Mouse (Mus musculus) kidney, embryonic 15.5 days (tissue): ENCODE measurements around the gene Ptges2. TPM values are rescaled to one million over a fixed set of nuclear protein-coding genes. Genes with fewer than 3 reads are reported as not detected.

Source experiments
- ATAC-seq: fragments of 200-750 bp; cut with Nextera tagmentation; replicated peaks from 2 replicates; pipeline ENCODE4 v1.8.0; 2017; ENCODE audit warnings: moderate TSS enrichment; ENCODE audit not compliant: low FRiP score
- H3K27ac ChIP-seq: fragments of 300-500 bp; sonication (generic); 2 replicates; pipeline ENCODE4 v1.5.1; 2015; ENCODE audit warnings: mild to moderate bottlenecking, inconsistent platforms
- H3K27me3 ChIP-seq: fragments of 300-500 bp; sonication (generic); 2 replicates; pipeline ENCODE4 v1.6.1; 2015; ENCODE audit warnings: inconsistent platforms
- H3K36me3 ChIP-seq: fragments of 300-500 bp; sonication (generic); 2 replicates; pipeline ENCODE4 v1.6.1; 2015; ENCODE audit warnings: inconsistent platforms
- H3K4me1 ChIP-seq: fragments of 300-500 bp; sonication (generic); 2 replicates; pipeline ENCODE4 v1.6.1; 2015; ENCODE audit warnings: inconsistent platforms
- H3K4me2 ChIP-seq: fragments of 300-500 bp; sonication (generic); 2 replicates; pipeline ENCODE4 v1.6.1; 2015; ENCODE audit warnings: moderate library complexity, mild to moderate bottlenecking, inconsistent platforms
- H3K4me3 ChIP-seq: fragments of 300-500 bp; sonication (generic); replicated peaks from 2 replicates; pipeline ENCODE4 v1.5.1; 2015; ENCODE audit warnings: mild to moderate bottlenecking, inconsistent platforms
- H3K9ac ChIP-seq: fragments of 300-500 bp; sonication (generic); 2 replicates; pipeline ENCODE4 v1.6.1; 2015; ENCODE audit warnings: mild to moderate bottlenecking, inconsistent platforms
- H3K9me3 ChIP-seq: fragments of 300-500 bp; sonication (generic); replicated peaks from 2 replicates; pipeline ENCODE4 v1.6.1; 2016; ENCODE audit warnings: inconsistent platforms
- WGBS: fragments of 180-500 bp; shearing (Covaris S2); methylation state at CpG from one replicate; pipeline ENCODE4 v1.1.7; 2015; ENCODE audit warnings: mixed read lengths; 5-methylcytosine and 5-hydroxymethylcytosine counted together
- polyA plus RNA-seq: library from polyadenylated mRNA; unstranded; fragments of >200 nt; fragmentation: Nextera tagmentation; extraction: Ambion mirVana; gene quantifications from 2 replicates; pipeline ENCODE4 v1.2.1, GENCODE M21; 2015

The Ptges2 gene
- polyA plus RNA-seq, 1 experiment from 2014 or later, result 31.2 TPM

DNA sequence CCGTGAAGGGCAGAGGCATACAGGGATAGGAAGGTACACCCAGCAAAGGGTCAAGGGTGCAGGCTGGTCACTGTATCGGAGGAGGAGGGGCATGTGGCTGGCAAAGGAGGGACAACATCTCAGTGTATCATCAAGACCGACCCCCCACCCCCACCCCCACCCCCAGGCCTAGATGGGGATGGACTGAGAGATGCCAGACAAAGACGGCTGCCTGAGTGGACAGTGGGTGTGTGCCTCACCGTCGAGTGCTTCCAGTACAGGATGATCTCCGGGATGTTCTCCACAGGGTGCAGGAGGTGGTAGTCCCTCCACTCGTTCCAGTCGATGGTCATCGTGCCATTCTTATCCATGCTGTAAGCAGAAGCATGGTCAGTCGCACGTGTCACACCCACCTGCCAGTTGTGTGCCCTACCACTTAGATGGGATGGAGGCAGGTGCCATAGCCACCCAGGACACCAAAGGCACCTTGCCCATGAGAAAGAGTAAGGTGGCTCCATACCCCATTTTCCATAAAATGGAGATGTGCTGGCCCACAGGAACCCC, 24.4 kb downstream of the Ptges2 start:
- H3K27me3 ChIP-seq, result no peaks in the 10 kb centered on the region
- H3K9me3 ChIP-seq, result no peaks in the 10 kb centered on the region
- H3K36me3 ChIP-seq, result peaks cover 63% of the 10 kb centered on the region
- no peak overlapping the region for H3K9ac ChIP-seq
- peaks cover 61% of the 10 kb centered on the region for H3K4me1 ChIP-seq
- 85% methylated on average over 12 of the region's 12 CpGs for WGBS
- ATAC-seq, result no peak
- no peak overlapping the region for H3K27ac ChIP-seq
- H3K4me3 ChIP-seq, result no peak overlapping the region
- no peak overlapping the region for H3K4me2 ChIP-seq

DNA sequence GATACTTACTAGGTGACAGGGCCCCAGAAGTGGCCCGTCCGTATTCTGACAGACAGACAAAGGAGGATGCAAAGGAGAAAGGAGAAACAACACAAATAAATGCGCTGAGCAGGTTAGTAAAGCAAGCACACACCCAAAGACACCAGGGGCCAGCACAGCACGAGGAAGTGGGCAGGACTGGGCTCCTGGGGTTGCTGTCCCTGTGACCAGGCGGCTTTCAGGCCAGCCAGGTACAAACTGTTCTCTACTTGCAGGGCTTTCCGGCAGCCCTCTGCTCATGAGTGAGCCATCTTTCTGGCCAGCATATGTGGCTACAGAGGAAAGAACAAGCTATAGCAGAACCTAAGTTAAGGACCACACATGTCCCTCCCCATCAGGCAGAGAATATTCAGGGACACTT, 25.0 kb downstream of the Ptges2 start:
- Histone ChIP-seq H3K27ac (no peak overlapping the region), H3K9ac (no peak overlapping the region), H3K9me3 (no peaks in the 10 kb centered on the region), H3K4me3 (no peak overlapping the region), H3K4me2 (no peak overlapping the region), H3K4me1 (peaks cover 66% of the 10 kb centered on the region), H3K36me3 (peaks cover 58% of the 10 kb centered on the region), H3K27me3 (no peaks in the 10 kb centered on the region)
- ATAC-seq, result no peak
- 88% methylated on average over 6 of the region's 6 CpGs for WGBS

DNA sequence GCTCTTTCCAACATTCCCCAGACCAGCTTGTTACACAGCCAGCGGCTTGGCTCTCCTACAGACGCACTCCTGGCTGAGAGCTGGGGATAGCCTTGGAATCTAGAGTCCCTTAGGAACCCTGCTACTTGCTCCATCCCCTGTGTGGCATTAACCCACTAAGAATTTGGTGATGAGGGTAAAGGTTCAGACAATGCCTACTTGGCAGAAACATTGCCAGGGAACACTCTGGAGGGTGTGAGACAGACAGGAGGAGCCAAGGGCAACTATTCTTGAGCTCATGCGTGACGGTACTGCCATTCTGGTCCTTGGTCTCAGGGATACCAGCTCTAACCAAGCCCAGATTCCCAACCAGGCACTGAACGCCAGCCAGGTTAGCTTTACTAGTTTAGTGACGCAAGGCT, 26.2 kb downstream of the Ptges2 start:
- peaks cover 67% of the 10 kb centered on the region for H3K4me1 ChIP-seq

DNA sequence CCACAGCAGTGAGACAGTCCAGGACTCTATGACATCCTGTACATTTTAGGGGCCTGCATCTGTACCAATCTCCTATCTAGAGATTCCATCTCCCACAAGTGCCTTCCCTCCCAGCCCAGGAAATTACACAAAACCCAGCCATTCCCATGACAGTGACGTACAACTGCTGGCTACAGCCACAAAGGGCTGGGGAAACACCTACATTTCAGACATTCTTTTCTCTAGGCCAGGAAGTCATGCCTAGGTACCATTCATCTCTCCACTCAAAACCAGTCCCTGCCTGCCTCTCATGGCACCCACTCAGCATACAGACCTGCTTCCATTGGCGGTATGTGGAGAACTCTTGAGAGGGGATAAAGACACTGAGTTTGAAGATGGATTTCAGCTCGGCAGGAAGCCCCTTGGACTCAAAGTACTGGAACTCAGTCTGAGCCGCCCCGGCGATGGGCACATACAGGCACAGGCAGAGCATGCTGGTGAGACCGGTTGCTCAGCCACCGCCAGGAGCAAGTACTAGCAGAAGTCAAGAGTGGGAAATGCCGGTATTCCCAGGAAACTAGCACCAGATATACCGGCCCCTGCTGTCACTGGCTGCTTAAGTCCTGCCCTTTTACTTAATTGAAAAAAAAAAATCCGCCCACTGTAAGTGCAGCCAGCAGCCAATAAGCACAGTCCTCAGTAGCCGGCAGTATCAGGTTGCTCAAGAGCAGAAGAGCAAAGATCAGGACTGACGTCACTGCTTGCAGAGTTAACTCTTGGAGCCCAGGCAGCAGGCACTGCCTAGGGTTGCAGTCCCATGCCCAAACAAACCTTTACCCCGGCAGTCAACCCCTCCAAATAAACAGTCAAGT, 28.0 kb downstream of the Ptges2 start:
- peak overlapping the region; percentile 75 for H3K4me2 ChIP-seq
- peak overlapping the region; percentile 88 for H3K27ac ChIP-seq
- WGBS, result 1% methylated on average over 14 of the region's 14 CpGs
- ATAC-seq, result peak; percentile 90
- peak overlapping the region; percentile 35 for H3K9ac ChIP-seq
- H3K36me3 ChIP-seq, result peaks cover 28% of the 10 kb centered on the region
- H3K27me3 ChIP-seq, result no peaks in the 10 kb centered on the region
- H3K9me3 ChIP-seq, result no peaks in the 10 kb centered on the region
- peak overlapping the region; percentile 45 for H3K4me3 ChIP-seq
- peaks cover 70% of the 10 kb centered on the region for H3K4me1 ChIP-seq

More for the DNA sequence above, 26.2 kb downstream of the Ptges2 start:
- no peaks in the 10 kb centered on the region for H3K9me3 ChIP-seq
- no peak overlapping the region for H3K9ac ChIP-seq
- H3K27me3 ChIP-seq, result no peaks in the 10 kb centered on the region
- H3K36me3 ChIP-seq, result peaks cover 46% of the 10 kb centered on the region
- no peak for ATAC-seq
- no peak overlapping the region for H3K27ac ChIP-seq
- H3K4me2 ChIP-seq, result no peak overlapping the region
- no peak overlapping the region for H3K4me3 ChIP-seq
- 96% methylated on average over 6 of the region's 6 CpGs for WGBS

DNA sequence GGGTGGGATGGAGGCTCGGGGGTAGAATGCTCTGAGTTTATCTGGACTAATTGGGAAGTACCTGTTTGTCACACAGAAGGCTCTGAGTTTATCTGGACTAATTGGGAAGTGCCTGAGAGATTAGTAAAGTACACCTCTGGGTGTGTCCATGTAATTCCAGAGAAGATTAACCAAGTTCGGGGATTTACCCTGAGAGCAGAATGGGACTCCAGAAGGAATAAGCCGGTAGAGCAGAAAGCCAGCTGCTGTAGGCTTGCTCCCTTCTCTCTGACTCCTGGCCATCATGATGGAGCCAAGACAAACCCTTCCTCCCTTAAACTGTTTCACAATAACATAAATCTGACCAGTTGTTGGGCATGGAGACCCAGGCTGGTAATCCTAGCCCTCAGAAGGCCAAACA, 29.1 kb downstream of the Ptges2 start:
- H3K9me3 ChIP-seq, result no peaks in the 10 kb centered on the region
- H3K27me3 ChIP-seq, result no peaks in the 10 kb centered on the region
- peaks cover 17% of the 10 kb centered on the region for H3K36me3 ChIP-seq
- H3K9ac ChIP-seq, result no peak overlapping the region
- H3K4me3 ChIP-seq, result no peak overlapping the region
- H3K4me1 ChIP-seq, result peaks cover 70% of the 10 kb centered on the region
- H3K27ac ChIP-seq, result peak overlapping the region; percentile 88
- WGBS, result 36% methylated on average over 3 of the region's 3 CpGs
- no peak for ATAC-seq
- H3K4me2 ChIP-seq, result no peak overlapping the region

DNA sequence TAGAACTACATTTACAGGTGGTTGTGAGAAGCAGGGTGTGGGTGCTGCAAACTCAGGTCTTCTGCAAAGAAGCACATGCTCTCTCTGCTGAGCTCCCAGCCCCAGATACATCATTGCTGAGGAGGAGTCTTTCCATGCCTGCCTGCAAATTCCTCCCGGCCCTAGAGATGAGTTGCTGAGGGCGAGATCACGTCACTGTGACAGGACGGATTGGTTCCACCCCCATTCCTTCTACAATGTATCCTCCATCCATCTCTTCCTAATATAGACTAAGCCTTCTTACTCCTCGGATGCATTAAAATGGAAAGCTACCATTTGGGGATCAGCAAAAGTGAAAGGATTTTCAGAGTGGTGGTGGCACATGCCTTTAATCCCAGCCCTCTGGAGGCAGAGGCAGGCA, 29.9 kb downstream of the Ptges2 start:
- Histone ChIP-seq H3K4me2 (no peak overlapping the region), H3K27me3 (no peaks in the 10 kb centered on the region), H3K4me3 (no peak overlapping the region), H3K4me1 (peaks cover 70% of the 10 kb centered on the region), H3K9me3 (no peaks in the 10 kb centered on the region), H3K36me3 (peaks cover 9% of the 10 kb centered on the region), H3K9ac (no peak overlapping the region), H3K27ac (peak overlapping the region; percentile 88; the same call in 1 of the 2 replicates)
- 69% methylated on average over 5 of the region's 5 CpGs for WGBS
- ATAC-seq, result no peak

DNA sequence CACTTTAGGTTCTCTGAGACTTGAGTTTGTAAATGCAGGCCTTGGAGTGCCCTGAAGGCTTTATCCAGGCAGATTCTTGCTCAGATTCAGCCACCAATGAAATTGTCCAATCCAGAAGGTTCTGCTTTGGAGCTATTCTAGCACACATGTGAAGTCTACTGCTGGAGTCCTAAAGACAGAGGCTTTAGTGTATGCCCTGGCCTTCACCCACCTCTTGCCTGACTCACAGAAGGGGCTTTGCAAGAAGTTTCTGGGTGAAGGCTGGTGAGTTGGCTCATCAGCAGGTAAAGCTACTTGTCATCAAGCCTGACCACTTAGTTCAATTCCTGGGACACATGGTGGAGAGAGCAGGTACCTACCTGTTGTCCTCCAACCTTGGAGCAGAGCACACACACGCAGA, 30.4 kb downstream of the Ptges2 start:
- 97% methylated on average over 1 of the region's 1 CpGs for WGBS
- Histone ChIP-seq H3K9me3 (no peaks in the 10 kb centered on the region), H3K27ac (no peak overlapping the region), H3K4me3 (no peak overlapping the region), H3K4me2 (no peak overlapping the region), H3K36me3 (peaks cover 3% of the 10 kb centered on the region; the same call in 1 of the 2 replicates), H3K27me3 (no peaks in the 10 kb centered on the region), H3K9ac (no peak overlapping the region), H3K4me1 (peaks cover 75% of the 10 kb centered on the region)
- no peak for ATAC-seq

DNA sequence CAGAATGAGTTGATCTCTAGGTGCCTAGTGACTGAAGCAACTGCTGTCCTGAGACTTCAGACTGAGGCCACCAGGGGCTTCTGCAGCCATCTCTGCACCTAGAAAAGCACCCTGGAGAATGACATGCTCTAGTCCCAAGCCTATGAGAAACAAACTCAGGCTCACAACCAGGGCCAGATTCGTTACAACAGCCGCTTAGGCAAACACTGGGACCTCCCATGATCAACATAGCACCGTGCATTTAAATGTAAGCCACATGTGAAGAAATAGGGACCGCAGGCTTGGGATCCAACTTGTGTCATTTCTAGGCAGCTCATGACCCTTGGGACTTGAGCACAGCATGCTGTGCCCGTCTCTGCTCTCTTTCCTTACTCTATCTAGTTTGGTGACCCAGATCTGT, 32.0 kb downstream of the Ptges2 start:
- H3K27ac ChIP-seq, result peak overlapping the region; percentile 87
- 81% methylated on average over 5 of the region's 5 CpGs for WGBS
- H3K4me2 ChIP-seq, result peak overlapping the region; percentile 66
- H3K9me3 ChIP-seq, result no peaks in the 10 kb centered on the region
- H3K4me3 ChIP-seq, result no peak overlapping the region
- no peaks in the 10 kb centered on the region for H3K36me3 ChIP-seq
- no peak overlapping the region for H3K9ac ChIP-seq
- ATAC-seq, result no peak
- H3K4me1 ChIP-seq, result peaks cover 74% of the 10 kb centered on the region
- no peaks in the 10 kb centered on the region for H3K27me3 ChIP-seq

DNA sequence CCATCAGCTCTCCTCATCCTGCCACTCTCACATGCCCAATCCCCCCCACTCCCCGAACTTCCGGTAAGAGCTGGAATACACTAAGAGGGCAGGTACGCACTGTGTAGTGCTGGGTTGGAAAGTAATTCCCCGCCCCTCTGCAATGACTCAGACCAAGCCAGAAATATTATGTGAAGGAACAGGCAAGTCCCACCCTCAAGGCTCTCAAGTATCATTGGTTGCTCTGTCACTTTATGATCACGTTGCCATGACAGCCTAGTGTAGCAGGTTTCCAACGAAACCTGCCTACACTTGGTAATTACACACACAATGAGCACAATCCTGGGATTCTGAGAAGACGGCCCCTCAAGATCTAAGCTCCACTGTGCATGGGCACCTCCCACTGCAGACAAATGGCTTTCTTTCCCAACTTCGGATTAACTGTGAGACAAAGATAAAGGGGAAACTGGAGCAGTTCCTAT, 32.6 kb downstream of the Ptges2 start:
- Histone ChIP-seq H3K27me3 (no peaks in the 10 kb centered on the region), H3K4me1 (peaks cover 68% of the 10 kb centered on the region), H3K36me3 (no peaks in the 10 kb centered on the region), H3K9ac (no peak overlapping the region), H3K4me2 (peak overlapping the region; percentile 66), H3K27ac (peak overlapping the region; percentile 87), H3K9me3 (no peaks in the 10 kb centered on the region), H3K4me3 (peak overlapping the region; percentile 16)
- 18% methylated on average over 8 of the region's 8 CpGs for WGBS
- ATAC-seq, result peak; percentile 57

DNA sequence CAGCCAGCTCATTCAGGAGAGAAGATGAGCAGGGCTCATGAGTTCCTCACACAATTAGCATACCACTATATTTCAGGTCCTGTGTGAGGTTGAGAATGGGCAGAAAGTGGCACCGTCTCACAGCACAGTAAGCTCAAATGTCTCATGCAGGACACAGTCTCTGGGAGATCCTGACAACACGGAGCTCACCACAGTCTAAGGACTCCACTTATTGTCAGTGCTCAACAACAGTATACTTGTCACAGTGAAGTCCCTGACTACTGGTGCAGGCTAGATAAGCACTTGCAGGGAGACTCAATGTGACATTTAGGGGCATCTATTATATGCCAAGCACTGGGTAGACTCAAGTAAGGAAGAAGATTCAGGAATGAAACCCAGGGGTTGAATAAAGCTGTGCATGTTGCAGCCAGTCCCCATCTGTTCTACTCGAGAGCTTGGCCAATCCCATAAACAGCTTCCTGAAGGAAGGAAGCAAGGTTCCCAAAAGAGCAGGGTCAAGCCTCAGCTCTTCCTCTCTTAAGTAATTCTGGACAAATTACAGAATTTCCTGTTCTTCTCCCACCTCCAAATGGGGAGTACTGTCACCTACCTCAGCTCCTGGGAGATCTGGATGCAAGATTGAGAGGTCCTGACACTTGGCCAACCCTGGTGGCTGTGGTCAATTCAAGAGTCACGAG, 33.7 kb downstream of the Ptges2 start:
- Histone ChIP-seq H3K4me2 (peak overlapping the region; percentile 66), H3K36me3 (no peaks in the 10 kb centered on the region), H3K4me1 (peaks cover 59% of the 10 kb centered on the region), H3K9me3 (no peaks in the 10 kb centered on the region), H3K4me3 (no peak overlapping the region; the same call in 1 of the 2 replicates), H3K27me3 (no peaks in the 10 kb centered on the region), H3K27ac (peak overlapping the region; percentile 87), H3K9ac (no peak overlapping the region)
- ATAC-seq, result no peak
- WGBS, result 62% methylated on average over 4 of the region's 4 CpGs

DNA sequence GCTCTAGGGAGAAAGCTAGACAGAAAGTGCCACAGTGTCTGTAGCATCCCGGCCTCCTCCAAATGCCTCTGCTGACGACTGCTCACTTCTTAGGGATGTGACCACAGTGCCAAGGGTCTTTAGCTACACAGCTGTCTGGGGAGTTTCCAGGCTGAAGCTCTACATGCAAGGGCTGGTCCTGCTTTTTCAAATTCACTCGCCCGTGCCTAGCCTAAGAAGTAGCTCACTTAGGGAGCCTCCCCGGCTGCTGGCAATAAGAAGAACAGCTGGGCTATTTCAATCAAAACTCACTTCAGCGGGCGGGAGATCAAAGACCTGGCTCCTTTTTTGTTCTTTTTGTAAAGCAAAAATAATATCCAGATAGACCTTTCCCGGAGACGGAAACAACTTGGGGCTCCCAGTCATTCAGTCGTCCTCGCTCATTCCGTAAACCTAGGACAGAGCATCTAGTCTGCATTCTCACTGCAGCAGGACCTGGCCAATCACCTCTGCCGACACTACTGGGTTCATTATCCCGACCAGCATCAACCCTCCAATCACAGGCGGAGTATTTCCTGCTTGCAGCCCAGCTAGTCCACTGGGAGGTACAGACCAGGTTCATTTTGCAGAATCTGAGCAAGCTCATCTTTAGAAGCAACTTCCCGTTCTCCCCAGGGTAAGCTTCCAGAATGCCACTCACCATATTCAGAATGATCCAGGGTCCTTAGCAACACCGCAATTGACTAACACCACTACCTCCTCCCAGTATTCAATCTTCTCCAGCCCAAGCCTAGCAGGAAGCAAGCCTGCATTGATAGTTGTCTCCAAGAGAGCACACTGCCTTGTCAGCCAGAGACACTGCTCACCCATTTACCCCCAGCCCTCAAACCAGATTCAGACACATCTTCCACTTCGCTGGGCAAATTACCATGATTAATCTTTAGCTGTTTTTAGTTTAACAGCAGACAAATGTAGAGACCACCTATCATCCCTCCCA, 35.3 kb downstream of the Ptges2 start:
- peak; percentile 85 for ATAC-seq
- 7% methylated on average over 18 of the region's 18 CpGs for WGBS
- Histone ChIP-seq H3K27ac (peak overlapping the region; percentile 85), H3K9ac (peak overlapping the region; percentile 55), H3K4me1 (peaks cover 48% of the 10 kb centered on the region), H3K9me3 (no peaks in the 10 kb centered on the region), H3K27me3 (no peaks in the 10 kb centered on the region), H3K4me2 (peak overlapping the region; percentile 66), H3K4me3 (peak overlapping the region; percentile 53), H3K36me3 (no peaks in the 10 kb centered on the region)
